Mouse (Mus musculus): ENCODE data around the gene Pfdn4. TPM values are rescaled to one million over a fixed set of nuclear protein-coding genes. Genes with fewer than 3 reads are reported as not detected.

Gene Pfdn4
- total RNA-seq, 2 experiments from 2014 or later: 19.9 to 27.6 TPM

DNA sequence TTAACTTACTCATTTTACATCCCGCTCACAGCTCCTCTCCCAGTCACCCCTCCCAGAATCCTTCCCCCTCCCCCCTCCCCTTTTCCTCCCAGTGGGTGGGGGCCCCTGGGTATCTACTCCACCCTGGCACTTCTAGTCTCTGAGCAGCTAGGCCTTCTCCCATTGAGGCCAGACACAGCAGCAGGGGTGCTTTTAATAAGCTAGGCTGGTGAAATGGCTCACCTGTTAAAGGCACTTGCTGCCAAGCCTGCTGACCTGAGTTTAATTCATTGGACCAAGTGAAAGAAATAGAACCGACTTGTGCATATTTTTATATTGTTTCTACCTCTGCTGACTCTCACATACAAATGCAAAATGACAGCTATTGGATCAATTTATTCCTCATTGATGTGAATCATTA lies 52.9 kb downstream of the Pfdn4 start:
- DNase-seq: no peak

- DNase-seq: peak; percentile 15
These were observed 54.0 kb downstream of the Pfdn4 start for GRCm38 (mm10) chr2:170550240-170550639.

GRCm38 (mm10) chr2:170552088-170552487 lies 55.9 kb downstream of the Pfdn4 start:
- no peak for DNase-seq

DNA sequence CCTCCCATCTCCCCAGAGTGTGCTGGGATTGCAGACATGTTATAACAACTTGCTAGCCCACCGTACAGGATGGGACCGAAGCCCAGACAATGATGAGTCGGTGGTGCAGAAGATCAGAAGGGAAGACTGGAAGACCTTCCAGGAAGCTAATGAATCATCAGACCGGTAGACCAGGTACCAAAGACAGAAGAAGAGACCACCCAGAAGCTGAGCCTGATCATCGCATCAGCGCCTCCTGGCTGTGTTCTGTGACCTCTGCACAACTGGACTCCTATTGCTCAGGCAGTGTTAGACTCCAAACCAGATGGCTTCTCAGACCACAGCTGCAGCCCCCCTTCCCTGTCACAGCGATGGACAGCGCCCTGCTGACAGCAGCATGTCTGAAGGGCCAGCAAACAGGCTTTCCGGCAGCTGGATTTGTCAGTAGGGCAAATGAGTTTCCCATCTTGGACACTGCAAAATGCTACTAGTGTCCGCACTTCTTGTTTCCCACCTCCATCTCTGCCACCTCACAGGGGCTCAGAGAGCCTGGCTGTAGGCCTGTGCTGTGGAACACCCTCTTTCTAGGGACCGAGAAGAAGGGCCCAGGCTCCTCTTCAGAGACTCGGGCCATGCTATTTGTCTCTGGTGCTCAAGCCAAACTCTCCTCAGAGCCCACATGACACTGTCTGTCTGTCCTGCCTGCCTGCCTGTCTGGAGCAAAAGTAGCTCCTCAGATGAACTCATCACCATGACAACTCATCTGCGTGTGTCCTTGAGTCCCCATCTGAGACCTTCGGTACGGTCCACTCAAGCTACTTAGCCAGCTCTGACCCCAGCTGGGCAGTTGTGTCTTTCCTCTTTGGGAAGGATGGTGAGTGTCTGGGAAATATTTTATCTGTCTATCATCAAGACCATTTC lies 68.0 kb downstream of the Pfdn4 start:
- DNase-seq: no peak

GRCm38 (mm10) chr2:170564995-170565394 lies 68.8 kb downstream of the Pfdn4 start:
- no peak for DNase-seq

Other genes with a start within 250 kb of the Pfdn4 start
- gene Bcas1, start 68.6 kb upstream of the Pfdn4 start, total RNA-seq (2021): under 1 TPM; 0.90 to 0.91 TPM
- not detected for gene Cyp24a1, start 717 bp downstream of the Pfdn4 start, total RNA-seq (2021)
- not detected for gene 4930470P17Rik, start 105.6 kb downstream of the Pfdn4 start, total RNA-seq (2021)
- gene Dok5, start 235.4 kb downstream of the Pfdn4 start, total RNA-seq (2021): 1 to 10 TPM; 1.1 to 2.5 TPM